Mouse (Mus musculus): Measurements from ENCODE around the gene Akap9.

DNA sequence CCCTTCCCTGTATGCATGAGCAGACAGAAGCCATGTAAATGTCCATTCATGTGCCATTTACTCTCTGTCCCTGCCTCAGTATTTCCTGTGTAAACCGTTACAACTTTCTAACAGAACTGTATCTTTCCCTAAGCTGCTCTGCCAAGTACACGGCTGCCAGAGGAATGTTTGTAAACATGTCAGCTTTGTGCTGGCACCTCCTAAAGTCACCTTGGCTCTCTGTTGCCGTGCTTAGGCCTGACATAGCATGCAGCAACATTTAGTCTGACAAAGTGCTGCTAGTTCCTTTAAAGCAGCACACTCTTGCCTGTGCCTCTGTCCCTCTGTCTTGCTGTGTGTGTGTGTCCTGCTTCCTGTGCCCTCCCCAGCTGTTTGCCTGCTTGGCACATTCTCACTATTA, 139.3 kb downstream of the Akap9 start:
- no peak for TF ChIP-seq GATA1 (IDR thresholded peaks at IDR 0.05; ENCODE audit: borderline replicate concordance, low read length)
- no peak for TF ChIP-seq FLI1 (IDR thresholded peaks at IDR 0.05; ENCODE audit: low read length)

All from megakaryocyte, embryonic 14.5 days (primary cell).